Mouse (Mus musculus) stomach, embryonic 16.5 days (tissue): ENCODE data around the gene Cblb. TPM values are rescaled to one million over a fixed set of nuclear protein-coding genes. Genes with fewer than 3 reads are reported as not detected.

Experiments
- ATAC-seq: fragments of 200-750 bp; cut with Nextera tagmentation; 2 replicates; pipeline ENCODE4 v1.8.0; 2017; ENCODE audit warnings: moderate number of reproducible peaks, moderate TSS enrichment; ENCODE audit not compliant: insufficient read depth, low FRiP score
- H3K27ac ChIP-seq: fragments of 300-500 bp; sonication (generic); 2 replicates; pipeline ENCODE4 v1.5.1; 2014; ENCODE audit warnings: low read length
- H3K27me3 ChIP-seq: fragments of 300-500 bp; sonication (generic); 2 replicates; pipeline ENCODE4 v1.6.1; 2014; ENCODE audit warnings: low read length, control low read depth, mixed read lengths; ENCODE audit not compliant: control insufficient read depth, insufficient read depth
- H3K36me3 ChIP-seq: fragments of 300-500 bp; sonication (generic); 2 replicates; pipeline ENCODE4 v1.6.1; 2014; ENCODE audit warnings: low read length; ENCODE audit not compliant: control insufficient read depth, insufficient read depth
- H3K4me1 ChIP-seq: fragments of 300-500 bp; sonication (generic); 2 replicates; pipeline ENCODE4 v1.6.1; 2014; ENCODE audit warnings: low read length, control low read depth, mixed read lengths; ENCODE audit not compliant: control insufficient read depth, insufficient read depth
- H3K4me2 ChIP-seq: fragments of 300-500 bp; sonication (generic); 2 replicates; pipeline ENCODE4 v1.6.1; 2014; ENCODE audit warnings: low read depth, low read length, mixed read lengths
- H3K4me3 ChIP-seq: fragments of 300-500 bp; sonication (generic); replicated peaks from 2 replicates; pipeline ENCODE4 v1.5.1; 2014; ENCODE audit warnings: mild to moderate bottlenecking, low read length
- H3K9ac ChIP-seq: fragments of 300-500 bp; sonication (generic); 2 replicates; pipeline ENCODE4 v1.6.1; 2014; ENCODE audit warnings: low read length
- H3K9me3 ChIP-seq: fragments of 300-500 bp; sonication (generic); replicated peaks from 2 replicates; pipeline ENCODE4 v1.6.1; 2016; ENCODE audit warnings: low read length, control low read depth; ENCODE audit not compliant: control insufficient read depth
- WGBS: fragments of 180-500 bp; shearing (Covaris S2); extraction: QIAGEN DNeasy Blood & Tissue Kit; methylation state at CpG from one replicate; pipeline ENCODE4 v1.1.7; 2014; 5-methylcytosine and 5-hydroxymethylcytosine counted together
- polyA plus RNA-seq: library from polyadenylated mRNA; unstranded; fragments of >200 nt; fragmentation: Nextera tagmentation; extraction: Ambion mirVana; gene quantifications from 2 replicates; pipeline ENCODE4 v1.2.1, GENCODE M21; 2015

Cblb gene
- polyA plus RNA-seq, 1 experiment from 2014 or later, result 11.7 TPM

- Histone ChIP-seq H3K4me3 (no peak overlapping the region), H3K4me1 (no peaks in the 10 kb centered on the region), H3K27me3 (no peaks in the 10 kb centered on the region), H3K9ac (no peak overlapping the region), H3K9me3 (no peaks in the 10 kb centered on the region), H3K27ac (no peak overlapping the region), H3K36me3 (no peaks in the 10 kb centered on the region), H3K4me2 (no peak overlapping the region)
- ATAC-seq, result no peak
These were observed 93.9 kb downstream of the Cblb start for GRCm38 (mm10) chr16:52124974-52125373.

GRCm38 (mm10) chr16:52125896-52126295 is 94.9 kb downstream of the Cblb start:
- Histone ChIP-seq H3K4me3 (no peak overlapping the region), H3K9ac (no peak overlapping the region), H3K4me2 (no peak overlapping the region), H3K4me1 (no peaks in the 10 kb centered on the region), H3K27me3 (no peaks in the 10 kb centered on the region), H3K9me3 (no peaks in the 10 kb centered on the region), H3K36me3 (no peaks in the 10 kb centered on the region), H3K27ac (no peak overlapping the region)
- ATAC-seq, result no peak
- WGBS, result 82% methylated on average over 4 of the region's 4 CpGs

DNA sequence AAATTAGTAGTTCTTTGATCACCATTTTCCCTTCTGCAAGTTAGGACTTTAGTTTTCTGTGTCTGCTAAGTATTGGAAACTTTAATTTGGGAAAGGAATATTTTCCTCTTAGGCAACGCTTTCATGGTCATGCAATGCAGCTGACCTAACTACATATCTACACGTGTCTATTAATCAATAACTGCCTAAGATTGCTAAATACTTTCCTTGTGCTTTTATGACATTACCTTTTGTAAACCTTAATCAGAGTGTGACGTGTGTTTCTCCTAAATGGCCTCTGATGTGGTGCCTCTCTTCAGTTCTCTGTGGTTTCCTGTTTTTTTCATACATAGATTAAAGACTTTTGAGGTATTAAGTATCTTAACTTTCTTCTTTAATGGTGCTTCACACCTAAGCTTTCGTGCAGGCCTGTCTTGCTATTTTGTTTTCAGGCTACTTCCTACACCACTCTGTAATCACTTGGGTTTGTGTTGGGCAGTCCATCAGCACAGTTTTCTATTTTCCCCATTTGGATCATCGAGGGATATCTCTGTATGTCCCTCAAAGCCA is 98.4 kb downstream of the Cblb start:
- no peaks in the 10 kb centered on the region for H3K9me3 ChIP-seq
- H3K4me2 ChIP-seq, result no peak overlapping the region
- no peaks in the 10 kb centered on the region for H3K27me3 ChIP-seq
- 75% methylated on average over 5 of the region's 5 CpGs for WGBS
- no peak for ATAC-seq
- no peak overlapping the region for H3K27ac ChIP-seq
- H3K9ac ChIP-seq, result no peak overlapping the region
- no peaks in the 10 kb centered on the region for H3K36me3 ChIP-seq
- H3K4me1 ChIP-seq, result no peaks in the 10 kb centered on the region
- no peak overlapping the region for H3K4me3 ChIP-seq

DNA sequence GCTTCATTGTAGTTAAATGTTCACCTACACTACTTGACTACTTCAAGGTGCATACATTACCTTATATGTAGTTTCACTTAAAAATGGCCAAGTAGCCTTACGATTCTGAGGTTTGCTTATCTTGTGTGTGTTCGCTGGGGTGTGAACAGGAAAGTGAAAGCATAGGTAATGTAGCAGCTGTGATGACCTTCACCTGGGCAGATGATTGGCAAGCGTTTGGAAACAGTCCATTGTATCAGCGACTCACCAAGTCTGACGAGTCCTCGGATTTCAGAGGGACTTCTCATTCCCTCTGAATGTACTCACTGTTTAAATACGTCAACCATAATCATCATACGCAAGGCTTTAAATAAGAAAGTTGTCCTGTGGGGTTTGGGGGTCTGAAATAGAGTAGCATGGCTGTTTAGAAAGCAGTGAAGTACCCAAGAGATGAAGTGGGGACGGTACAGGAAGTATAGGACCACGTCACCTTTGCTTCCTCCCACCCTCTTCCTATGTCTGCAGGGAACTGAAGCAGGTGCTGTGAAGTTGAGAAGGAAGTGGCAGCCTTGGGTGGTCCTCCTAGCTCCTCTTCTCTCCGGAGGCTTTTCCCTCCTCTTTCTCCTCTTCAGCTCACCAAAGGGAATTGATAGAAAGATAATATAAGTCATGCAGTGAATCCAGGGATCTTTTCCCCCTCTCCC is 101.9 kb downstream of the Cblb start:
- Histone ChIP-seq H3K4me1 (no peaks in the 10 kb centered on the region), H3K36me3 (0 out of 2 replicates have a peak, but pooled peaks cover 4% of the 10 kb centered on the region), H3K9me3 (no peaks in the 10 kb centered on the region), H3K4me3 (no peak overlapping the region), H3K27ac (no peak overlapping the region), H3K4me2 (no peak overlapping the region), H3K27me3 (no peaks in the 10 kb centered on the region), H3K9ac (no peak overlapping the region)
- ATAC-seq, result peak; percentile 56
- 70% methylated on average over 11 of the region's 11 CpGs for WGBS

- H3K27ac ChIP-seq, result no peak overlapping the region
- no peak overlapping the region for H3K4me2 ChIP-seq
- 47% methylated on average over 11 of the region's 11 CpGs for WGBS
- no peaks in the 10 kb centered on the region for H3K9me3 ChIP-seq
- H3K27me3 ChIP-seq, result no peaks in the 10 kb centered on the region
- no peak overlapping the region for H3K9ac ChIP-seq
- H3K36me3 ChIP-seq, result 0 out of 2 replicates have a peak, but pooled peaks cover 4% of the 10 kb centered on the region
- peak; percentile 40; the same call in 1 of the 2 replicates for ATAC-seq
- H3K4me3 ChIP-seq, result no peak overlapping the region
- H3K4me1 ChIP-seq, result no peaks in the 10 kb centered on the region
These were observed 103.7 kb downstream of the Cblb start for GRCm38 (mm10) chr16:52134631-52135227.

GRCm38 (mm10) chr16:52135689-52136390 is 104.8 kb downstream of the Cblb start:
- 74% methylated on average over 9 of the region's 9 CpGs for WGBS
- no peaks in the 10 kb centered on the region for H3K4me1 ChIP-seq
- no peak overlapping the region for H3K27ac ChIP-seq
- 0 out of 2 replicates have a peak, but pooled peaks cover 4% of the 10 kb centered on the region for H3K36me3 ChIP-seq
- H3K9me3 ChIP-seq, result no peaks in the 10 kb centered on the region
- no peak overlapping the region for H3K4me3 ChIP-seq
- no peak overlapping the region for H3K9ac ChIP-seq
- ATAC-seq, result no peak
- H3K27me3 ChIP-seq, result no peaks in the 10 kb centered on the region
- no peak overlapping the region for H3K4me2 ChIP-seq

GRCm38 (mm10) chr16:52143101-52143500 is 112.1 kb downstream of the Cblb start:
- H3K36me3 ChIP-seq, result peaks cover 12% of the 10 kb centered on the region; the same call in 1 of the 2 replicates
- H3K4me1 ChIP-seq, result no peaks in the 10 kb centered on the region
- H3K27me3 ChIP-seq, result no peaks in the 10 kb centered on the region
- no peak for ATAC-seq
- WGBS, result 90% methylated on average over 13 of the region's 13 CpGs
- H3K9me3 ChIP-seq, result no peaks in the 10 kb centered on the region
- no peak overlapping the region for H3K9ac ChIP-seq
- no peak overlapping the region for H3K4me2 ChIP-seq
- H3K4me3 ChIP-seq, result no peak overlapping the region
- H3K27ac ChIP-seq, result no peak overlapping the region

DNA sequence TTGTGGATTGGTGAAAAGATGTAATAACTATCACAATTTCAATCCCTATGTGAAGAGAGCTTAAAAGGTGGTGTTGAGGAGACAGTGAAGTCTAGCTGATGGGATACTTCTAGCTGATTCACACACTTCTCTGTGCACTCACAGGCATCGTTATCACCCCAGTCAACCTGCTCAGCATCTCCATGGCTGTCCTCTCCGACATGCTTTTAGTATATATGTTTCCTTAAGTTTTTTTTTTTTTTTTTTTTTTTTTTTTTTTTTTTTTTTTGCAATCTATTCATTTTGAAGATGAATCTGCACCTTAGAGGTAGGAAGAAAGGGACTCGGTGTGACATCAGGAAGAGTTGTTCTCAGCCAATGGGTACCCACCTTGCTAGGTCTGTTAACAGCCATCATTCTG is 112.8 kb downstream of the Cblb start:
- WGBS, result 86% methylated on average over 3 of the region's 3 CpGs

DNA sequence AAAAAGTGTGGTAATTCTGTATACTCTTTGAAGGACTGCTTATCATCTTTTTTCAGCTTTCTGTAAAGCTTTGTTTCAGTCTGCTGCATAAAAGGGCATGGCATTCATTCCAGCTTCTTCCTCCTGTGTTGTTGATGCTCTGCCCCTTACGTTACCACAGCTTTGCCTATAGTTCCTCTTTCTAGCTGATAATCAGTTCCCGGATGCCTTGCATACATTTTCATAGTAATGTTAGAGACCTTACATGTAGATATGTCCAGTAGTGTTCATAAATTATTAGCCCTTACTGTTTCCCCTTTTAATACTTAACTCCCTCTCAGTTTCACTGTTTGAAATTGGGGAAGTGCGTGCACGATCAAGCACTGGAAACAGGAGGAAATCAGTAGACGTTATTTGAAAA is 113.8 kb downstream of the Cblb start:
- Histone ChIP-seq H3K4me2 (no peak overlapping the region), H3K4me3 (no peak overlapping the region), H3K9ac (no peak overlapping the region), H3K4me1 (no peaks in the 10 kb centered on the region), H3K36me3 (peaks cover 15% of the 10 kb centered on the region; the same call in 1 of the 2 replicates), H3K9me3 (no peaks in the 10 kb centered on the region), H3K27ac (no peak overlapping the region), H3K27me3 (no peaks in the 10 kb centered on the region)
- 87% methylated on average over 5 of the region's 5 CpGs for WGBS
- no peak for ATAC-seq

More for the DNA sequence above, 112.8 kb downstream of the Cblb start:
- Histone ChIP-seq H3K27me3 (no peaks in the 10 kb centered on the region), H3K9me3 (no peaks in the 10 kb centered on the region), H3K4me1 (no peaks in the 10 kb centered on the region), H3K4me3 (no peak overlapping the region), H3K4me2 (no peak overlapping the region), H3K36me3 (peaks cover 15% of the 10 kb centered on the region; the same call in 1 of the 2 replicates), H3K27ac (no peak overlapping the region), H3K9ac (no peak overlapping the region)
- no peak for ATAC-seq
